Mouse (Mus musculus) midbrain, postnatal 0 days (tissue): ENCODE measurements around the gene Sergef. TPM values are rescaled to one million over a fixed set of nuclear protein-coding genes. Genes with fewer than 3 reads are reported as not detected.
A peak's percentile ranks its signal among the peaks of the same experiment; 100 is the strongest.

Source experiments
- ATAC-seq: fragments of 200-750 bp; cut with Nextera tagmentation; 2 replicates; pipeline ENCODE4 v1.8.0; 2017; ENCODE audit warnings: moderate number of reproducible peaks, mild to moderate bottlenecking, moderate TSS enrichment, moderate library complexity; ENCODE audit not compliant: low FRiP score
- DNase-seq: peaks from one replicate; pipeline ENCODE4 v3.0.0-alpha.2; 2015; ENCODE audit warnings: low spot score
- H3K27ac ChIP-seq: fragments of 300-500 bp; sonication (generic); 2 replicates; pipeline ENCODE4 v1.5.1; 2014; ENCODE audit warnings: low read depth, mild to moderate bottlenecking, low read length, mixed read lengths
- H3K27me3 ChIP-seq: fragments of 300-500 bp; sonication (generic); 2 replicates; pipeline ENCODE4 v1.6.1; 2014; ENCODE audit warnings: low read length, control low read depth, mixed read lengths; ENCODE audit not compliant: insufficient read depth
- H3K36me3 ChIP-seq: fragments of 300-500 bp; sonication (generic); 2 replicates; pipeline ENCODE4 v1.6.1; 2014; ENCODE audit warnings: low read length, control low read depth, mixed read lengths; ENCODE audit not compliant: insufficient read depth
- H3K4me1 ChIP-seq: fragments of 300-500 bp; sonication (generic); 2 replicates; pipeline ENCODE4 v1.6.1; 2014; ENCODE audit warnings: mild to moderate bottlenecking, control low read depth, antibody characterized with exemption, low read length, mixed read lengths; ENCODE audit not compliant: insufficient read depth
- H3K4me2 ChIP-seq: fragments of 300-500 bp; sonication (generic); 2 replicates; pipeline ENCODE4 v1.6.1; 2014; ENCODE audit warnings: low read depth, mild to moderate bottlenecking, low read length, mixed read lengths; ENCODE audit not compliant: poor library complexity, severe bottlenecking
- H3K4me3 ChIP-seq: fragments of 300-500 bp; sonication (generic); 2 replicates; pipeline ENCODE4 v1.5.1; 2014; ENCODE audit warnings: low read depth, mild to moderate bottlenecking, low read length, moderate library complexity
- H3K9ac ChIP-seq: fragments of 300-500 bp; sonication (generic); replicated peaks from 2 replicates; pipeline ENCODE4 v1.6.1; 2014; ENCODE audit warnings: mild to moderate bottlenecking, low read length, moderate library complexity, mixed read lengths; ENCODE audit not compliant: poor library complexity, severe bottlenecking
- H3K9me3 ChIP-seq: fragments of 300-500 bp; sonication (generic); 2 replicates; pipeline ENCODE4 v1.6.1; 2016; ENCODE audit warnings: low read length, control low read depth
- CTCF ChIP-seq: IDR thresholded peaks from 2 replicates; pipeline ENCODE4 v1.5.1; 2016; ENCODE audit warnings: antibody characterized with exemption, mild to moderate bottlenecking
- WGBS: fragments of 180-500 bp; shearing (Covaris S2); extraction: QIAGEN DNeasy Blood & Tissue Kit; methylation state at CpG from one replicate; pipeline ENCODE4 v1.1.7; 2014; 5-methylcytosine and 5-hydroxymethylcytosine counted together
- polyA plus RNA-seq: library from polyadenylated mRNA; unstranded; fragments of >200 nt; fragmentation: Nextera tagmentation; extraction: Ambion mirVana; gene quantifications from 2 replicates; pipeline ENCODE4 v1.2.1, GENCODE M21; 2015
- total RNA-seq: library from RNA; depleted of rRNA; stranded (reverse); fragments of >200 nt; gene quantifications from 2 replicates; pipeline ENCODE4 v1.2.3, GENCODE M21; 2014

Gene Sergef
- total and polyA plus RNA-seq, 2 experiments from 2014 or later = 47.5 to 50.9 TPM

DNA sequence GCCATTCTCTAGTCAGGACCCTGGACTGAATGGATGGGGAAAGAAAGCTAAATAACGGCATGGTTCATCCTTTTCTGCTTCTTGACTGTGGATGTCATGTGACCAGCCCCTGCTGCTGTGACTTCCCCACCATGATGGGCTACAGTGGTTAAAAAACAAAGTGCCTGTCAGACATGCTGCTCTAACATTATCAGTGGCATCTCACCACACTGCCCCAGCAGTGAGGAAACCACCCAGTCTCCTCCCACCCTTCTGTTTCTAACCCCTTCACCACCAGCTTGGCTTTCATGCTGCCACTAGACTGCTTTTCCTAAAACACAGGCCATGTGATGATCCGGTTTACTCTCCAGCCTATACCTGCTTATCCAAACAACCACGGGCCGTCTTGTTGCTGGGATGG lies 140.0 kb downstream of the Sergef start:
- no peak overlapping the region for H3K9ac ChIP-seq
- WGBS = 98% methylated on average over 4 of the region's 4 CpGs
- no peak for ATAC-seq

DNA sequence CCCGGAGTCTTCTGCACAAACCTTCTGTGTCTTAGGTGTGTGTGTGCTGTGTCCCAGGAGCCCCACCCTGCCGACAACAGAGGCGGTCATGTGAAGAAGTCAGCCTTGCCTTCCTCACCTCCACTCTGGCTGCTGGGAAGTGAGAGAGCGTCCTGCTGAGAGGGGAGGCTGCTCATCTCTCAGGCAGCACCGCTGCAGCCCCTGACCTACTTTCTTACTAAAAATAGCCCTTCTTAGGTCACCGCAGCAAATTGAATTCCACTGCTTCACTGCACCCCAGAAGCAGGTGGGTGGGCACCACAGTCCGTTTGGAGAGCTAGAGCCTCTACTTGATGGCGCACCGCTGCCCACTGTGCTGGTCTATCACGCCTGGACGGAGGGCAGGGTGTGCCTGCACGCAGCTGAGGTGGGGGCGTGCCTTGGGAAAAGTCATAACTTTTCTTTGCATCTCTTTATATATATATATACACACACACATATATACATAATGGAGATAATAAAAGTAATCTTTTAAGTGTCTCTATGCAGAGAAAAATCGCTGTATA lies 147.4 kb downstream of the Sergef start:
- no peak for TF ChIP-seq CTCF
- no peak overlapping the region for H3K4me3 ChIP-seq
- WGBS = 53% methylated on average over 14 of the region's 14 CpGs
- H3K4me2 ChIP-seq = no peak overlapping the region
- ATAC-seq (peak; percentile 41; the same call in 1 of the 2 replicates), DNase-seq (peak; percentile 50)
- peak overlapping the region; percentile 47 for H3K27ac ChIP-seq
- peaks cover under 1% of the 10 kb centered on the region; the same call in 1 of the 2 replicates for H3K36me3 ChIP-seq
- H3K4me1 ChIP-seq = no peaks in the 10 kb centered on the region
- H3K9me3 ChIP-seq = no peaks in the 10 kb centered on the region
- no peaks in the 10 kb centered on the region for H3K27me3 ChIP-seq
- no peak overlapping the region for H3K9ac ChIP-seq

More for the DNA sequence above, 140.0 kb downstream of the Sergef start:
- Histone ChIP-seq H3K4me3 (no peak overlapping the region), H3K4me1 (no peaks in the 10 kb centered on the region), H3K36me3 (peaks cover 5% of the 10 kb centered on the region; the same call in 1 of the 2 replicates), H3K27ac (no peak overlapping the region), H3K4me2 (no peak overlapping the region), H3K27me3 (no peaks in the 10 kb centered on the region), H3K9me3 (no peaks in the 10 kb centered on the region)
- no peak for TF ChIP-seq CTCF
- DNase-seq = no peak

GRCm38 (mm10) chr7:46487354-46487753 lies 152.3 kb downstream of the Sergef start:
- no peaks in the 10 kb centered on the region for H3K27me3 ChIP-seq
- no peak overlapping the region for H3K4me3 ChIP-seq
- WGBS = 28% methylated on average over 4 of the region's 4 CpGs
- DNase-seq = no peak
- H3K9me3 ChIP-seq = no peaks in the 10 kb centered on the region
- TF ChIP-seq CTCF = no peak
- H3K36me3 ChIP-seq = no peaks in the 10 kb centered on the region
- H3K4me2 ChIP-seq = no peak overlapping the region
- no peak overlapping the region for H3K27ac ChIP-seq
- no peak overlapping the region for H3K9ac ChIP-seq
- no peak for ATAC-seq
- H3K4me1 ChIP-seq = no peaks in the 10 kb centered on the region

GRCm38 (mm10) chr7:46486761-46487160 lies 152.8 kb downstream of the Sergef start:
- WGBS = 80% methylated on average over 5 of the region's 5 CpGs
- no peak overlapping the region for H3K9ac ChIP-seq
- no peaks in the 10 kb centered on the region for H3K27me3 ChIP-seq
- no peak for DNase-seq
- no peak for TF ChIP-seq CTCF
- H3K9me3 ChIP-seq = no peaks in the 10 kb centered on the region
- H3K4me1 ChIP-seq = no peaks in the 10 kb centered on the region
- H3K4me3 ChIP-seq = no peak overlapping the region
- H3K27ac ChIP-seq = no peak overlapping the region
- no peaks in the 10 kb centered on the region for H3K36me3 ChIP-seq
- H3K4me2 ChIP-seq = no peak overlapping the region
- no peak for ATAC-seq

DNA sequence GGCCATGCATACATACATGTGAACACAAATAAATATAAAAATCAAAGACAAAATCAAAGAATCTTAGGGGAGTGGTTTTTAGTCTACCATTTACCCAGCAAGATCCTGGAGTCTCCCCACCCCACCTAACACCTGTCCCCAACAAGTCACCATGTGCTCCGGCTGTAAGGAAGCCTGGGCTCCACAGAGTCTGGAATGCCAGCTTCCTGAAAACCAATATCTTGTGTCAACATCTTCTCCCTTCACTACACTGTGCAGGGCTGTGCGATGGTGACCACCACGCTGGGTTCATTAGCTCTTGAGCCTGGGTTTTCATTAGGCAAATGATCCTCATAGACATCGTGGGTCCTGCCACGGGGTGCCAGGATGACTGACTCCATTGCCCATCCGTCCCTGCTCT lies 155.4 kb downstream of the Sergef start:
- DNase-seq = no peak
- H3K36me3 ChIP-seq = no peaks in the 10 kb centered on the region
- no peaks in the 10 kb centered on the region for H3K4me1 ChIP-seq
- H3K27me3 ChIP-seq = no peaks in the 10 kb centered on the region
- no peak for TF ChIP-seq CTCF
- H3K4me3 ChIP-seq = no peak overlapping the region
- 89% methylated on average over 6 of the region's 6 CpGs for WGBS
- no peak overlapping the region for H3K9ac ChIP-seq
- no peak for ATAC-seq
- 0 out of 2 replicates have a peak overlapping the region, but pooled peaks have one; percentile 3 for H3K27ac ChIP-seq
- H3K4me2 ChIP-seq = no peak overlapping the region
- H3K9me3 ChIP-seq = no peaks in the 10 kb centered on the region

DNA sequence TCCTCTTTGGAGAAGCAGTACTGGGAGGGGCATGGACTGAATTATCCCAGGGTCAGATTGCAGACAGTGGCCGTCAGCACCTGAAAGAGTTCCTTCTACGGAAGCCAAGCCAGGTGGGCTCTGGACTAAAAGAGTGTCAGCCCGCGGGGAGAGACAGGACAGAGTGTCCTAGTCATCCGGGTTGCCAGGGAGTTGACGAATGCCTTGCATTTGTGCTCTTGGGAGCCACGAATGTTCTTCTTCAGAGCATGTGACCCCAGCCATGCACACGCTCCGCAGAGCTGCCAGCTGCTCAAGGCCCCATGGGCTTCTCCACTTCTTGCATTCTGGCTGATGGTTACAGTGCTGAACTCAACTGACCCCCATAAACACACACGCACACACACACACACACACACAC lies 156.6 kb downstream of the Sergef start:
- 71% methylated on average over 10 of the region's 10 CpGs for WGBS
- no peak overlapping the region for H3K4me2 ChIP-seq
- no peaks in the 10 kb centered on the region for H3K4me1 ChIP-seq
- no peak overlapping the region for H3K27ac ChIP-seq
- no peak overlapping the region for H3K9ac ChIP-seq
- no peaks in the 10 kb centered on the region for H3K36me3 ChIP-seq
- TF ChIP-seq CTCF = no peak
- peak; percentile 36 for DNase-seq
- H3K4me3 ChIP-seq = no peak overlapping the region
- no peaks in the 10 kb centered on the region for H3K27me3 ChIP-seq
- ATAC-seq = no peak
- H3K9me3 ChIP-seq = no peaks in the 10 kb centered on the region
